Mouse (Mus musculus): ENCODE data around the gene Rhbdf2.

GRCm38 (mm10) chr11:116586310-116586709 is 40.5 kb downstream of the Rhbdf2 start, which contains the start of gene Aanat:
- no peak for TF ChIP-seq CTCF (IDR thresholded peaks at IDR 0.05 in 2 of 3, conservative IDR thresholded peaks at IDR 0.05 in 1 of 3; ENCODE audit: control insufficient read depth in 1 of 3, insufficient read depth in 1 of 3, low read depth in 2 of 3, low read length in 3 of 3, poor library complexity in 1 of 3, severe bottlenecking in 1 of 3)
- TF ChIP-seq GATA1 (IDR thresholded peaks at IDR 0.05; ENCODE audit: low read depth, low read length): no peak
- no peak for TF ChIP-seq EP300 (IDR thresholded peaks at IDR 0.05; ENCODE audit: low read depth in 1 of 2, low read length in 2 of 2)
- TF ChIP-seq POLR2A (IDR thresholded peaks at IDR 0.05; ENCODE audit: control insufficient read depth in 1 of 2, insufficient read depth in 1 of 2, low read depth in 1 of 2, low read length in 2 of 2, poor library complexity in 1 of 2): no peak
- TF ChIP-seq ELF1 (IDR thresholded peaks at IDR 0.05; ENCODE audit: low read depth, low read length): no peak
- no peak for TF ChIP-seq USF1 (IDR thresholded peaks at IDR 0.05; ENCODE audit: low read depth, low read length)
- TF ChIP-seq HCFC1 (IDR thresholded peaks at IDR 0.05; ENCODE audit: low read depth, low read length): no peak
